Mouse (Mus musculus) hindbrain, embryonic 13.5 days (tissue): ENCODE measurements around the gene Rnf215. TPM values are rescaled to one million over a fixed set of nuclear protein-coding genes. Genes with fewer than 3 reads are reported as not detected.
"Not testable (repeated sequence)": the region's sequence is repeated elsewhere in the genome, so short reads cannot be mapped to it uniquely, and the experiment has no call there.

Source experiments
- ATAC-seq: fragments of 200-750 bp; cut with Nextera tagmentation; 2 replicates; pipeline ENCODE4 v1.8.0; 2017; ENCODE audit warnings: moderate TSS enrichment; ENCODE audit not compliant: low FRiP score
- H3K27ac ChIP-seq: fragments of 300-500 bp; sonication (generic); 2 replicates; pipeline ENCODE4 v1.5.1; 2015; ENCODE audit warnings: inconsistent platforms, mild to moderate bottlenecking, moderate library complexity
- H3K27me3 ChIP-seq: fragments of 300-500 bp; sonication (generic); 2 replicates; pipeline ENCODE4 v1.6.1; 2015; ENCODE audit warnings: mild to moderate bottlenecking, inconsistent platforms
- H3K36me3 ChIP-seq: fragments of 300-500 bp; sonication (generic); 2 replicates; pipeline ENCODE4 v1.6.1; 2015; ENCODE audit warnings: mild to moderate bottlenecking, inconsistent platforms
- H3K4me1 ChIP-seq: fragments of 300-500 bp; sonication (generic); replicated peaks from 2 replicates; pipeline ENCODE4 v1.6.1; 2015; ENCODE audit warnings: inconsistent platforms
- H3K4me2 ChIP-seq: fragments of 300-500 bp; sonication (generic); 2 replicates; pipeline ENCODE4 v1.6.1; 2015; ENCODE audit warnings: inconsistent platforms, mild to moderate bottlenecking, moderate library complexity
- H3K4me3 ChIP-seq: fragments of 300-500 bp; sonication (generic); 2 replicates; pipeline ENCODE4 v1.5.1; 2015; ENCODE audit warnings: mild to moderate bottlenecking, inconsistent platforms
- H3K9ac ChIP-seq: fragments of 300-500 bp; sonication (generic); 2 replicates; pipeline ENCODE4 v1.6.1; 2015; ENCODE audit warnings: mild to moderate bottlenecking, inconsistent platforms
- H3K9me3 ChIP-seq: fragments of 300-500 bp; sonication (generic); 2 replicates; pipeline ENCODE4 v1.6.1; 2016; ENCODE audit warnings: inconsistent platforms
- WGBS: fragments of 180-500 bp; shearing (Covaris S2); methylation state at CpG from one replicate; pipeline ENCODE4 v1.1.7; 2015; 5-methylcytosine and 5-hydroxymethylcytosine counted together
- polyA plus RNA-seq: library from polyadenylated mRNA; unstranded; fragments of >200 nt; fragmentation: Nextera tagmentation; extraction: Ambion mirVana; gene quantifications from 2 replicates; pipeline ENCODE4 v1.2.1, GENCODE M21; 2015

Rnf215 gene
- polyA plus RNA-seq, 1 experiment from 2014 or later: 44.0 TPM

- peak overlapping the region; percentile 97; the same call in 1 of the 2 replicates for H3K4me2 ChIP-seq
- no peaks in the 10 kb centered on the region for H3K27me3 ChIP-seq
- H3K9me3 ChIP-seq: no peaks in the 10 kb centered on the region
- H3K4me3 ChIP-seq: no peak overlapping the region
- ATAC-seq: no peak
- 94% methylated on average over 3 of the region's 3 CpGs for WGBS
- H3K4me1 ChIP-seq: peaks cover 52% of the 10 kb centered on the region
- H3K9ac ChIP-seq: no peak overlapping the region
- peaks cover 22% of the 10 kb centered on the region for H3K36me3 ChIP-seq
- H3K27ac ChIP-seq: no peak overlapping the region
Observed at GRCm38 (mm10) chr11:4158676-4159075, 23.7 kb downstream of the Rnf215 start.

GRCm38 (mm10) chr11:4159808-4160708 is 25.1 kb downstream of the Rnf215 start, which contains the start of the genes Ccdc157 and Sf3a1:
Gene Ccdc157 (minus strand): TSS chr11:4160293.
Gene Sf3a1 (plus strand): TSS chr11:4160350.
- H3K36me3 ChIP-seq: peaks cover 35% of the 10 kb centered on the region
- H3K27ac ChIP-seq: peak within 1 kb of the TSS; percentile 95
- WGBS: 2% methylated on average over 54 of the region's 54 CpGs
- peaks cover 64% of the 10 kb centered on the region for H3K4me1 ChIP-seq
- peak; percentile 98 for ATAC-seq
- H3K9ac ChIP-seq: peak within 1 kb of the TSS; percentile 92
- H3K4me2 ChIP-seq: peak within 1 kb of the TSS; percentile 97
- H3K27me3 ChIP-seq: no peaks in the 10 kb centered on the region
- H3K4me3 ChIP-seq: peak within 1 kb of the TSS; percentile 89
- H3K9me3 ChIP-seq: no peaks in the 10 kb centered on the region

GRCm38 (mm10) chr11:4160758-4161480 is 25.9 kb downstream of the Rnf215 start:
- Histone ChIP-seq H3K9ac (peak overlapping the region; percentile 92), H3K4me3 (peak overlapping the region; percentile 89), H3K27me3 (no peaks in the 10 kb centered on the region), H3K4me2 (peak overlapping the region; percentile 97), H3K9me3 (no peaks in the 10 kb centered on the region), H3K27ac (peak overlapping the region; percentile 95), H3K36me3 (peaks cover 43% of the 10 kb centered on the region), H3K4me1 (peaks cover 64% of the 10 kb centered on the region)
- 7% methylated on average over 15 of the region's 15 CpGs for WGBS
- no peak for ATAC-seq

- Histone ChIP-seq H3K4me2 (no peak overlapping the region), H3K27me3 (no peaks in the 10 kb centered on the region), H3K36me3 (peaks cover 81% of the 10 kb centered on the region), H3K9ac (no peak overlapping the region), H3K9me3 (no peaks in the 10 kb centered on the region), H3K4me1 (peaks cover 42% of the 10 kb centered on the region), H3K4me3 (no peak overlapping the region), H3K27ac (no peak overlapping the region)
- 91% methylated on average over 2 of the region's 2 CpGs for WGBS
- ATAC-seq: no peak
Observed at GRCm38 (mm10) chr11:4164701-4165100, 29.7 kb downstream of the Rnf215 start.

- WGBS: 92% methylated on average over 7 of the region's 7 CpGs
- no peak overlapping the region for H3K27ac ChIP-seq
- no peaks in the 10 kb centered on the region for H3K27me3 ChIP-seq
- H3K4me3 ChIP-seq: no peak overlapping the region
- H3K36me3 ChIP-seq: peaks cover 97% of the 10 kb centered on the region
- H3K4me2 ChIP-seq: no peak overlapping the region
- peaks cover 31% of the 10 kb centered on the region for H3K4me1 ChIP-seq
- no peaks in the 10 kb centered on the region for H3K9me3 ChIP-seq
- ATAC-seq: no peak
- H3K9ac ChIP-seq: no peak overlapping the region
Observed at GRCm38 (mm10) chr11:4166467-4167090, 31.6 kb downstream of the Rnf215 start.

GRCm38 (mm10) chr11:4174586-4174985 is 39.6 kb downstream of the Rnf215 start:
- Histone ChIP-seq H3K4me2 (no peak overlapping the region), H3K36me3 (peaks cover 100% of the 10 kb centered on the region), H3K9ac (no peak overlapping the region), H3K27ac (peak overlapping the region; percentile 23; the same call in 1 of the 2 replicates), H3K4me3 (no peak overlapping the region), H3K9me3 (no peaks in the 10 kb centered on the region), H3K27me3 (no peaks in the 10 kb centered on the region), H3K4me1 (no peaks in the 10 kb centered on the region)
- 0 out of 2 replicates have a peak, but pooled peaks have one; percentile 49 for ATAC-seq
- WGBS: 81% methylated on average over 5 of the region's 5 CpGs

GRCm38 (mm10) chr11:4177716-4178115 is 42.7 kb downstream of the Rnf215 start:
- 91% methylated on average over 4 of the region's 4 CpGs for WGBS
- Histone ChIP-seq H3K4me2 (no peak overlapping the region), H3K9me3 (no peaks in the 10 kb centered on the region), H3K36me3 (peaks cover 98% of the 10 kb centered on the region), H3K4me1 (no peaks in the 10 kb centered on the region), H3K27ac (no peak overlapping the region), H3K27me3 (no peaks in the 10 kb centered on the region), H3K4me3 (no peak overlapping the region), H3K9ac (no peak overlapping the region)
- ATAC-seq: no peak

- Histone ChIP-seq H3K27ac (no peak overlapping the region), H3K9me3 (no peaks in the 10 kb centered on the region), H3K4me1 (peaks cover 3% of the 10 kb centered on the region; the same call in 1 of the 2 replicates), H3K27me3 (no peaks in the 10 kb centered on the region), H3K4me3 (no peak overlapping the region), H3K9ac (no peak overlapping the region), H3K36me3 (peaks cover 65% of the 10 kb centered on the region), H3K4me2 (no peak overlapping the region)
- ATAC-seq: no peak
- 11% methylated on average over 1 of the region's 1 CpGs for WGBS
Observed at GRCm38 (mm10) chr11:4182061-4182460, 47.1 kb downstream of the Rnf215 start.

- peak overlapping the region; percentile 60; the same call in 1 of the 2 replicates for H3K27ac ChIP-seq
- ATAC-seq: no peak
- no peak overlapping the region for H3K4me3 ChIP-seq
- no peak overlapping the region for H3K4me2 ChIP-seq
- peaks cover 17% of the 10 kb centered on the region for H3K4me1 ChIP-seq
- no peaks in the 10 kb centered on the region for H3K9me3 ChIP-seq
- no peaks in the 10 kb centered on the region for H3K27me3 ChIP-seq
- no peak overlapping the region for H3K9ac ChIP-seq
- peaks cover 50% of the 10 kb centered on the region for H3K36me3 ChIP-seq
Observed at GRCm38 (mm10) chr11:4183511-4183910, 48.5 kb downstream of the Rnf215 start.

- H3K4me2 ChIP-seq: no peak overlapping the region
- peaks cover 42% of the 10 kb centered on the region for H3K36me3 ChIP-seq
- H3K27ac ChIP-seq: 0 out of 2 replicates have a peak overlapping the region, but pooled peaks have one; percentile 19
- no peaks in the 10 kb centered on the region for H3K27me3 ChIP-seq
- no peak overlapping the region for H3K9ac ChIP-seq
- no peaks in the 10 kb centered on the region for H3K9me3 ChIP-seq
- 70% methylated on average over 4 of the region's 4 CpGs for WGBS
- ATAC-seq: no peak
- H3K4me1 ChIP-seq: peaks cover 18% of the 10 kb centered on the region
- no peak overlapping the region for H3K4me3 ChIP-seq
Observed at GRCm38 (mm10) chr11:4184251-4184952, 49.4 kb downstream of the Rnf215 start.

- H3K9me3 ChIP-seq, H3K4me3 ChIP-seq, H3K4me2 ChIP-seq, ATAC-seq, H3K27ac ChIP-seq, H3K9ac ChIP-seq, H3K27me3 ChIP-seq: not testable (repeated sequence)
- H3K36me3 ChIP-seq: peaks cover 31% of the 10 kb centered on the region
- H3K4me1 ChIP-seq: peaks cover 23% of the 10 kb centered on the region
- WGBS: 92% methylated on average over 6 of the region's 6 CpGs
Observed at GRCm38 (mm10) chr11:4185480-4185879, 50.5 kb downstream of the Rnf215 start.
